Mouse (Mus musculus) ES-Bruce4 (cell line): ENCODE results near the gene Olfr1444. TPM values are rescaled to one million over a fixed set of nuclear protein-coding genes. Genes with fewer than 3 reads are reported as not detected.

Experiments used
- H3K27ac ChIP-seq: 2 replicates; pipeline ENCODE4 v1.5.1; 2012; ENCODE audit warnings: low read length, inconsistent platforms; ENCODE audit not compliant: insufficient read depth
- H3K27me3 ChIP-seq: 2 replicates; pipeline ENCODE4 v1.6.1; 2012; ENCODE audit warnings: mild to moderate bottlenecking, low read length, inconsistent platforms; ENCODE audit not compliant: control insufficient read depth, poor library complexity, insufficient read depth, severe bottlenecking
- H3K36me3 ChIP-seq: 2 replicates; pipeline ENCODE4 v1.6.1; 2012; ENCODE audit warnings: inconsistent platforms, mild to moderate bottlenecking, low read length, moderate library complexity; ENCODE audit not compliant: control insufficient read depth, poor library complexity, insufficient read depth, severe bottlenecking
- H3K4me1 ChIP-seq: one replicate; pipeline ENCODE4 v1.8.1; 2011; ENCODE audit warnings: low read length; ENCODE audit not compliant: control insufficient read depth, insufficient read depth
- H3K4me3 ChIP-seq: 2 replicates; pipeline ENCODE4 v1.5.1; 2011; ENCODE audit warnings: low read depth, mild to moderate bottlenecking, low read length
- H3K9ac ChIP-seq: 2 replicates; pipeline ENCODE4 v1.6.1; 2012; ENCODE audit warnings: low read depth, mild to moderate bottlenecking, inconsistent platforms; ENCODE audit not compliant: poor library complexity, severe bottlenecking
- H3K9me3 ChIP-seq: replicated peaks from 2 replicates; pipeline ENCODE4 v1.6.1; 2012; ENCODE audit warnings: mild to moderate bottlenecking, low read length, inconsistent platforms; ENCODE audit not compliant: control insufficient read depth, poor library complexity, insufficient read depth, severe bottlenecking
- CTCF ChIP-seq: IDR thresholded peaks from one replicate; pipeline ENCODE4 v1.8.1; 2011; ENCODE audit warnings: low read depth, low read length
- EP300 ChIP-seq: IDR thresholded peaks from 2 replicates; pipeline ENCODE4 v1.6.1; 2011; ENCODE audit warnings: low read depth, low read length; ENCODE audit not compliant: insufficient read depth
- POLR2A ChIP-seq: IDR thresholded peaks from one replicate; pipeline ENCODE4 v1.8.1; 2011; ENCODE audit warnings: low read length; ENCODE audit not compliant: insufficient read depth
- polyA plus RNA-seq: library from polyadenylated mRNA; stranded (reverse); fragments of >200 nt; gene quantifications from 2 replicates; pipeline ENCODE4 v1.2.4, GENCODE M21; 2011; ENCODE audit warnings: low read depth; ENCODE audit not compliant: missing spikeins, insufficient read depth, insufficient read length

Olfr1444 gene
- polyA plus RNA-seq = not detected in 2 replicates

GRCm38 (mm10) chr19:12856983-12857382, at the start of gene Olfr1444:
Gene Olfr1444 (plus strand): TSS chr19:12857283.
- no peak for TF ChIP-seq CTCF
- no peak for TF ChIP-seq POLR2A
- no peak for TF ChIP-seq EP300
- no peak within 1 kb of the TSS for H3K9ac ChIP-seq
- H3K9me3 ChIP-seq = no peaks in the 10 kb centered on the region
- no peaks in the 10 kb centered on the region for H3K36me3 ChIP-seq
- H3K4me3 ChIP-seq = no peak within 1 kb of the TSS
- H3K27me3 ChIP-seq = no peaks in the 10 kb centered on the region
- no peaks in the 10 kb centered on the region for H3K4me1 ChIP-seq
- no peak within 1 kb of the TSS for H3K27ac ChIP-seq

- TF ChIP-seq POLR2A (no peak), CTCF (no peak), EP300 (no peak)
- no peak overlapping the region for H3K4me3 ChIP-seq
These were observed 44.3 kb upstream of the Olfr1444 start for GRCm38 (mm10) chr19:12812644-12813364.

GRCm38 (mm10) chr19:12813883-12814282, 43.2 kb upstream of the Olfr1444 start:
- no peak overlapping the region for H3K4me3 ChIP-seq
- H3K27ac ChIP-seq = no peak overlapping the region
- no peaks in the 10 kb centered on the region for H3K4me1 ChIP-seq
- H3K9me3 ChIP-seq = no peaks in the 10 kb centered on the region
- TF ChIP-seq EP300 (no peak), POLR2A (no peak), CTCF (no peak)
- no peak overlapping the region for H3K9ac ChIP-seq
- H3K27me3 ChIP-seq = no peaks in the 10 kb centered on the region
- no peaks in the 10 kb centered on the region for H3K36me3 ChIP-seq

More at GRCm38 (mm10) chr19:12812644-12813364, 44.3 kb upstream of the Olfr1444 start:
- Histone ChIP-seq H3K27ac (no peak overlapping the region), H3K36me3 (no peaks in the 10 kb centered on the region), H3K4me1 (no peaks in the 10 kb centered on the region), H3K27me3 (no peaks in the 10 kb centered on the region), H3K9me3 (no peaks in the 10 kb centered on the region), H3K9ac (no peak overlapping the region)

- TF ChIP-seq POLR2A = no peak
- no peak for TF ChIP-seq CTCF
- TF ChIP-seq EP300 = no peak
- Histone ChIP-seq H3K9ac (no peak overlapping the region), H3K9me3 (no peaks in the 10 kb centered on the region), H3K4me3 (no peak overlapping the region), H3K4me1 (no peaks in the 10 kb centered on the region), H3K27me3 (no peaks in the 10 kb centered on the region), H3K36me3 (no peaks in the 10 kb centered on the region), H3K27ac (no peak overlapping the region)
These were observed 38.6 kb upstream of the Olfr1444 start for GRCm38 (mm10) chr19:12818507-12818906.

- H3K9me3 ChIP-seq = no peaks in the 10 kb centered on the region
- H3K4me1 ChIP-seq = no peaks in the 10 kb centered on the region
- no peak overlapping the region for H3K9ac ChIP-seq
- H3K27me3 ChIP-seq = no peaks in the 10 kb centered on the region
- H3K27ac ChIP-seq = no peak overlapping the region
- TF ChIP-seq CTCF = no peak
- no peak for TF ChIP-seq POLR2A
- no peak for TF ChIP-seq EP300
- H3K36me3 ChIP-seq = no peaks in the 10 kb centered on the region
- no peak overlapping the region for H3K4me3 ChIP-seq
These were observed 36.7 kb upstream of the Olfr1444 start for GRCm38 (mm10) chr19:12820383-12820782.

GRCm38 (mm10) chr19:12824549-12824948, 32.5 kb upstream of the Olfr1444 start:
- TF ChIP-seq POLR2A = no peak
- no peak for TF ChIP-seq EP300
- no peak for TF ChIP-seq CTCF
- Histone ChIP-seq H3K27ac (no peak overlapping the region), H3K4me1 (no peaks in the 10 kb centered on the region), H3K4me3 (no peak overlapping the region), H3K36me3 (no peaks in the 10 kb centered on the region), H3K9ac (no peak overlapping the region), H3K9me3 (no peaks in the 10 kb centered on the region), H3K27me3 (no peaks in the 10 kb centered on the region)
